Mouse (Mus musculus): ENCODE measurements around the gene Slc35a3.

GRCm38 (mm10) chr3:116723496-116724481, 11.2 kb upstream of the Slc35a3 start:
- no peak for TF ChIP-seq CEBPB (IDR thresholded peaks at IDR 0.05; ENCODE audit: insufficient read depth, poor library complexity, severe bottlenecking)
- TF ChIP-seq MAX (IDR thresholded peaks at IDR 0.05; ENCODE audit: low read depth): no peak
- no peak for TF ChIP-seq POLR2A (IDR thresholded peaks at IDR 0.05; ENCODE audit: insufficient read length, low read depth)
- TF ChIP-seq USF1 (IDR thresholded peaks at IDR 0.05; ENCODE audit: low read depth): no peak
- TF ChIP-seq MYOD1 (IDR thresholded peaks at IDR 0.05; ENCODE audit: control insufficient read depth in 1 of 3, insufficient read length in 2 of 3, low read depth in 2 of 3): no peak

Data from myocyte (in vitro differentiated cells).